Mouse (Mus musculus): ENCODE results near the gene Bmp8a.
A peak's percentile ranks its signal among the peaks of the same experiment; 100 is the strongest.
"Not testable (repeated sequence)": the region's sequence is repeated elsewhere in the genome, so short reads cannot be mapped to it uniquely, and the experiment has no call there.

Gene Bmp8a

DNA sequence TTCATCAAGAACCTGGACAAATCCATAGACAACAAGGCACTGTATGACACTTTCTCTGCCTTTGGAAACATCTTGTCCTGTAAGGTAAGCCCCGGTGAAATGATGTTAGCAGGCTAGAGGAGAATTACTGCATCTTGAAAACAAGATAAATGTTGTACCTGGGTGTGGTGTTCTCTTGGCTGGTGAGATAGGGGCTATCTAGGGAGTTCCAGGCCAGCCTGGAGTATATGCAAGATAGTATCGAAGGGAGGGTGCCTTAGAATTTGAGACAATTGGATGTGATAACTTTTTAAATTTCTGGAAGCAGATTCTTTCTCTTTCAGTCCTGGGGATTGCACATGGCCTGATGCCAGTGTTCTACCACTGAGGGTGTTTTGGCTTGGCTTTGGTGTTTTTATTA lies 56.3 kb downstream of the Bmp8a start:
- DNase-seq (ENCODE audit: low read depth, low spot score) = no peak

DNA sequence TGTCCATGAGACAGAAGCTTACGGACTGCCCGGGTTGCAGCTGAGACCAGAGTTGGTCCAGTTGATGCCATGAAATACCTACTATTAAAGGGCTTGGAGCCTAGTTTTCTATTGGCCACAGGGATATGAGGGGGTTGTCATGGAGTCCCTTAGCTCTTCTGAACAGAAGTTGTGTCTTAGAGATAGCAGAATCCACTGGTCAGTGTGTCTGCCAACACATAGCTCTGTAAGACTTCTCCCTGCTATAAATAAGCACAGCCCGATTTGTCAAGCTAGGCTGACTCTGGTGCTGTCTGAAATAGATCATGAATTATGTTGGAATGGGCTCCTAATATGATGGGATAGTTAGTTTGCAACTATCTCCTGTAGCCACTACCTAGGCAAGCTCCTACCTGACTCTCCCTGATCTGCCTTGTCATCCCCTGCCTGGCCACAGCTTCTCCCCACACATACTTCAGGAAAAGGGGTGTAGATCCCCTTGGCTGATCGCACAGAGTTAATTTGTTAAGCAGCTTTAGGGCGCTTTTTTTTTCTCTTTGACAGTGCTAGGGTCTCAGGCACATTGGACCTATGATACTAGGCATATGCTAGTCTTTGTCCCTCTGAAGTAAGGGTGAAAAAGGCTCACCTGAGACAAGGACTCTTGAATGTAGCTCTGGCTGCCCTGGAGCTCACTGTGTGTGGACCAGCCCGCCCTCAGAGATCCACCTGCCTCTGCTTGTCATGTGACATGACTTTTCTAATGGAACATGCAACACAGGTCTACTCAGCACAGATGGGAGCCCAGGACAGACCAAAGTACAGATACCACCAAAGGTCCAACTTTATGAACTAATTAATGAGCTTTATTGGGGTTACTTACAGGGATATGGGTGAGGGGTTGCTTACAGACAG lies 58.1 kb downstream of the Bmp8a start:
- DNase-seq (ENCODE audit: low read depth, low spot score) = no peak

DNA sequence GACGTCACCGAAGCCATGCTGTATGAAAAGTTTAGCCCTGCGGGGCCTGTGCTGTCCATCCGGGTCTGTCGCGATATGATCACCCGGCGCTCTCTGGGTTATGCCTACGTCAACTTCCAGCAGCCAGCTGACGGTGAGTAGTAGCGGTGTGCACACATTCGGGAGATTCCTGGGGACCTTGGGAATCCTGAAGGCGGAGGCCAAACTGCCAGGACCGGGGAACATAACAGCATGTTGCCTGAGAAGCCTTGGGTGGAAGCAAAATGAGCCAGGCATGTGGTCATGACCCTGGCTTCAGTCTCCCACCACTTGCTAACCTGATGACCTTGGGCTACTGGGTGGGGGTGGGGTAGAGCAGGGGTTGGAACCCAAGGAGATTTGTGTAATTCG lies 59.4 kb downstream of the Bmp8a start:
- DNase-seq (ENCODE audit: low read depth, low spot score) = not testable (repeated sequence)

DNA sequence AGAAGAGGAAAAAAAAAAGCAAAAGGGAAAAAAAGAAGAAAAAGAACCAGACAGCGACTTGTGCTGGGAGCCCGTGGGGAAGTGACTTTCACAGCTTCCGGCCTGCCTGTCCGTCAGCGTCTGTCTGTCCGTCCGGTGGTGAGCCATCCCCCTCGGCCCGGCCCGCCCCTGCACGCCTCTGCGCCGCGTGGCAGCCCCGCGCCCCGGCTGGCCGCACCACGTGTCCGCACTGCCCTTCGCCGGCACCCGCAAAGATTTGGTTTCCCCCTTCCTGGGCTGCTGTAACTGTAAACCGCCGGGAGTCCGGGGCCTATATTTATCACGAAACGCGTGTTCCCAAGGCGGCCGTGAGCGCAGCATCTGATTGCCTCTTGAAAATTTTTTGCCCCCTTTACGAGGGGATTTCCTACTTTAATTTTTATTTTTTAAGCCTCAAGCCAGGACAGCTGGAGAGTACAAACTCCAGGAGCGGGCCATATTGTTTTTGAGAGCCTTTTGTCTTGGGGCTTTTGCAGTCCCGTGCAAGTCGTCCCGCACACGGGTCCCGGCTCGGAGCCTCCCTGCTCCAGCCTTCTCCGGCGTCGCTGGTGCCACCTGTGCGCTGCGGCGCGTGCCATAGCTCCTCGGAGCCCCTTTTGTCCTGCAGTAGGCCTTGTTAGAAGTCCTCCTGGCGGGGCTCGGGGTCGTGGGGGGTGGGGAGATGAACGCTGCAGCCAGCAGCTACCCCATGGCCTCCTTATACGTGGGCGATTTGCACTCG lies 60.0 kb downstream of the Bmp8a start:
- DNase-seq (ENCODE audit: low read depth, low spot score) = not testable (repeated sequence)

DNA sequence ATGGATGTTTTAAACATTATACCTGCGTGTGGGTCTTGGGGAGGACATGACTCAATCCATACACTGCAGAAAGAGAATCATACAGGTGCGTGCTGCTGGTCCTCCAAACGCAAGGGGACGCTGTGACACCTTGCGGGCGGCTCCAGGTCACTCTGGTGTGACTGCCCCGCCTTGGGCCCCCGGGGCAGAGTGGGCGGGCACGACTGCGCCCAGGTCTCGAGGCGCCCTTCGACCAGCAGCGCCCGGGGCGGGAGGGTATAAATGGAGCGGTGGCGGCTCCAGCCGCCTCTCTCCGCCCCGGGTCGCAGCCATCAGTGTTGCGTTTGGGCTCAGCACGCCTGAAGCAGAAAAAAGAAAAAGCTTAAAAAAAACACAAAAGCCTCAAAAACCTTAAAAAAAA lies 60.6 kb downstream of the Bmp8a start:
- DNase-seq (ENCODE audit: low read depth, low spot score) = peak; percentile 84

DNA sequence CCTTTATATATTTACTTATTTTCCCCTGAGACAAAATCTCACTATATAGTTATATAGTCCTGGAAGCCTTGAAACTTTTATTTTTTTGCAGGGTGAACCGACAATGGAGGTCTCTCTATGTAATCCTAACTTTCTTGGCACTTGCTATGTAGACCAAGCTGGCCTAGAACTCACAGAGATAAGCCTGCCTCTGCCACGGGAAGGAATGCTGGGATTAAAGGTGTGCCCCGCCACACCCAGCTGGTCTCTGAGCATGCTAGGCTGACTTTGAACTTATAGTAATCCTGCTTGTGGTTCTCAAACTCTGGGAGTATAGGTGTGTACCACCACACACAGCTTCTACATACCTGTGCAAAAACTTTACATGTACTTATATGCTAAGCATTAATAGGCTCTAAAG lies 62.9 kb downstream of the Bmp8a start:
- DNase-seq (ENCODE audit: low read depth, low spot score) = no peak

DNA sequence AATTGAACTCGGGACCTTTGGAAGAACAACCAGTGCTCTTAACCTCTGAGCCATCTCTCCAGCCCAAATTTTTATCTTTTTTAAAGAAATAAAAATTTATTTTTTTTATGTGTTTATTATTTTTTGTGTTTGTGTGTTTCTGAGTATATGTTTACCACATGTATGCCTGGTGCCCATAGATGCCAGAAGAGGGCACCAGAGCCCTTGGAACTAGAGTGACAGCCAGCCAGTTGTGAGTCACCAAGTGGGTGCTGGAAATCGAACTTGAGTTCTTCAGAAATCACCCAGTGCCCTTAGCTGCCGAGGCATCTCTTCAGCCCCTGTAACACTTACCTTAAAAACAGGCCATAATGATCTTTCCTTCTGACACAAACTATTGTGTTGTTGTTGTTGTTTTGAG lies 72.0 kb downstream of the Bmp8a start:
- DNase-seq (ENCODE audit: low read depth, low spot score) = no peak
